Mouse (Mus musculus): ENCODE measurements around the gene Sumf1. TPM values are rescaled to one million over a fixed set of nuclear protein-coding genes. Genes with fewer than 3 reads are reported as not detected.

The Sumf1 gene
- polyA plus RNA-seq, 1 experiment from 2014 or later, result 24.7 TPM

DNA sequence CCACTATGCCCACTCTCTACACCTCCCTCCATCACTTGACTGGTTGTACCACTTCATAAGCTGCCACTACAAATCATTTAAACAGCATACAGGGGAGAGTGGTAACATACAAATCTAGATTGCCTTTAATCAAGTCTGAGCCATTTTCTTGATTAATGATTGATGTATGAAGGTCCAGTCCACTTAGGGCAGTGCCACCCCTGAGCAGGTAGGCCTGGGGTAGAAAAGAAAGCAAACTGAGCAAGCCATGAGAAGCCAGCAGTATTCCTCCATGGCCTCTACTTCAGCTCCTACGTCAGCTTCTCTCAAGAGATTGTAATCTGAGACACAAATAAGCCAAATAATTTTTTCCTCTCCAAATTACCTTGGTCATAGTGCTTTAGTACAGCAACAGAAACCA lies 94.1 kb downstream of the Sumf1 start:
- no peak overlapping the region for H3K27ac ChIP-seq (replicated peaks)
- H3K9me3 ChIP-seq (replicated peaks), result no peaks in the 10 kb centered on the region
- H3K36me3 ChIP-seq, result no peaks in the 10 kb centered on the region
- H3K27me3 ChIP-seq, result no peaks in the 10 kb centered on the region
- WGBS, result 71% methylated on average over 1 of the region's 1 CpGs
- H3K4me3 ChIP-seq (replicated peaks), result no peak overlapping the region
- ATAC-seq (ENCODE audit: insufficient number of reproducible peaks, low FRiP score, low TSS enrichment, low read depth), result no peak
- H3K4me2 ChIP-seq (replicated peaks), result no peak overlapping the region
- 0 out of 2 replicates have a peak, but pooled peaks cover 8% of the 10 kb centered on the region for H3K4me1 ChIP-seq
- no peak overlapping the region for H3K9ac ChIP-seq

DNA sequence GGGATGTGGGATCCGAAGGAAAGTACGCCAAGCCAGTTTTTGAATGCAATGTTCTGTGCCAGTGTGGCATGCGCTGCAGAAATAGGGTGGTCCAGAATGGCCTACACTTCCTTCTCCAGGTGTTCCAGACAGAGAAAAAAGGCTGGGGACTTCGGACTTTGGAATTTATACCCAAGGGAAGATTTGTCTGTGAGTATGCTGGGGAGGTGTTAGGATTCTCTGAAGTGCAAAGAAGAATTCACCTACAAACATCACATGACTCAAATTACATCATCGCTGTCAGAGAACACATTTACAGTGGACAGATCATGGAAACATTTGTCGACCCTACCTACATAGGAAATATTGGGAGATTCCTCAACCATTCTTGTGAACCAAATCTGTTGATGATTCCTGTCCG lies 109.5 kb downstream of the Sumf1 start:
- Histone ChIP-seq H3K27me3 (no peaks in the 10 kb centered on the region), H3K9me3 (replicated peaks) (no peaks in the 10 kb centered on the region), H3K9ac (no peak overlapping the region), H3K4me1 (no peaks in the 10 kb centered on the region), H3K4me2 (replicated peaks) (no peak overlapping the region), H3K4me3 (replicated peaks) (no peak overlapping the region), H3K27ac (replicated peaks) (no peak overlapping the region), H3K36me3 (peaks cover 9% of the 10 kb centered on the region; the same call in 1 of the 2 replicates)
- 93% methylated on average over 7 of the region's 7 CpGs for WGBS
- ATAC-seq (ENCODE audit: insufficient number of reproducible peaks, low FRiP score, low TSS enrichment, low read depth), result no peak

DNA sequence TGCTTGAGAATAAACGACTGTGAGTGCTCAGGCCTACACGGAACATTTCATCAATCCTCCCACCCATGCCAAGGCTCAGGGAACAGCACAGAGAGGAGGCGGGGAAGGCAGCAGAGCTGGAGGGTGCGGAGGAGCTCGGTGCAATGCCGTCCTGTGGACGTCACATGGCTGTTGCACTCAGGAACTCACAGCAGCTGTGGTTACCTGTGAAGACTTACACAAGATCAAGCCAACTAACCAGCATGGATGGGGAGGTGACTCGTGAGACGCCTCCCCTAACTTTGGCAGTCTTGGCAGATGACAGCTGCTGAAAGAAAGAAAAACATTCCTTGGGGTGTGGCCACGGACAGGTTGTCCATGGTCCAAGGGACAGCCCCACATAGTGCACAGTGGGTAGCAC lies 110.8 kb downstream of the Sumf1 start:
- no peak overlapping the region for H3K4me2 ChIP-seq (replicated peaks)
- ATAC-seq (ENCODE audit: insufficient number of reproducible peaks, low FRiP score, low TSS enrichment, low read depth), result no peak
- H3K4me3 ChIP-seq (replicated peaks), result no peak overlapping the region
- no peaks in the 10 kb centered on the region for H3K4me1 ChIP-seq
- H3K9ac ChIP-seq, result no peak overlapping the region
- H3K27me3 ChIP-seq, result no peaks in the 10 kb centered on the region
- no peak overlapping the region for H3K27ac ChIP-seq (replicated peaks)
- H3K36me3 ChIP-seq, result peaks cover 9% of the 10 kb centered on the region; the same call in 1 of the 2 replicates
- no peaks in the 10 kb centered on the region for H3K9me3 ChIP-seq (replicated peaks)
- 90% methylated on average over 10 of the region's 10 CpGs for WGBS

DNA sequence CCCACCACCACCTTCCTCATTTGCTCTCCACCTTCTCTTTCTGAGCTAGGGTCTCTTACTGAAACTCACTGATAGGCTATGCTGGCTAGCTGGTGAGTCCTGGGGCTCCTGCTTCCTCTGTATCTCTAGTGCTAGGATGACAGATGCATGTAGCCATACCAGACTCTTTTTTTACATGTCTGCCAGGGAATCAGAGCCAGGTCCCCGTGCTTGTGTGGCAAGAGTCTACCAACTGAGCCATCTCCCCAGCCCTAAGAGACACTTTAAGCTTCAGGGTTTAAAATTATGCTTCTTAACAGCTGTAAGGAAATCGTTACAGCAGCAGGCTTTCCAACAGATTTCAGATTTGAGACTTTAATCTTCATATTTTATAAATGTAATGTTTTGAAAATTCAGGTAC lies 111.5 kb downstream of the Sumf1 start:
- H3K4me3 ChIP-seq (replicated peaks), result no peak overlapping the region
- no peak overlapping the region for H3K4me2 ChIP-seq (replicated peaks)
- H3K4me1 ChIP-seq, result no peaks in the 10 kb centered on the region
- no peak overlapping the region for H3K27ac ChIP-seq (replicated peaks)
- 84% methylated on average over 2 of the region's 2 CpGs for WGBS
- H3K36me3 ChIP-seq, result peaks cover 9% of the 10 kb centered on the region; the same call in 1 of the 2 replicates
- H3K9me3 ChIP-seq (replicated peaks), result no peaks in the 10 kb centered on the region
- no peak for ATAC-seq (ENCODE audit: insufficient number of reproducible peaks, low FRiP score, low TSS enrichment, low read depth)
- H3K27me3 ChIP-seq, result no peaks in the 10 kb centered on the region
- no peak overlapping the region for H3K9ac ChIP-seq

DNA sequence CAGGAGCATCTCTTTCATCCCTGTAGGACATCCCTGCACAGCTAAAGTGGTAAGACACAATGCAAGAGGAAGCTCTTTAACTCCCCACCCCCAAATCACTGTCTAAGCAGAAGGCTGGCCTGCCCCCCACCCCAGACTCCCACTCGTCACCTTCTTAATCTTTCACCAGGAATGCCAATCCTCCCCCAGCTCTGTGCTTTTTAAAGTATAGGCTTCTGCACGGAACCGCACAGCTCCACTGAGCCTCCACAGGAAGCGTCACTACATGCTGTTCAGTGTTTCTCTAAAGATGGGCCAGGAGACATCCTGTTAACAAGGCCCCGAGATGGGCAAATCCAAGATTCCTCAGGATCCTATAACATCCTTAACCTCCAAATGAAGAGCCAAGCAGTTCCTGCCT lies 112.3 kb downstream of the Sumf1 start:
- 78% methylated on average over 5 of the region's 5 CpGs for WGBS
- H3K9me3 ChIP-seq (replicated peaks), result no peaks in the 10 kb centered on the region

DNA sequence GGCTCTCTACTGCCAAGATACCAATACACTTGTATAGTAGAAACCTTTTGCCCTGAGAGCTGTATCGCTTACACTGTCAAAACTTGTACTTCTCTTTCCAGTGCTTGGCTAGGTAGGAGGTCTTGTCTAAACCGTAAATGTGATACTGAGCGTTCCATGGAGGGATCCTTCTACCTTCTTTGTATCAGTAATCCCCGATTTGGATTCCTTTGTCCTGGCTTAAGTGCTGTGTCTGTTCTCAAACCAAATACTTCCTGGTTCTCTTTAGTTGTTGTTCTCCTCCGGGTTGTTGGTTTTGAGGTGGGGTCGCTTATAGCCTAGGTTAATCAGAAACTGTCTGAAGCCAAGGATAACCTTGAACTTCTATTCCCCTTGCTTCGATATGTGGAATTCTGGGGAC lies 114.4 kb downstream of the Sumf1 start:
- no peak overlapping the region for H3K27ac ChIP-seq (replicated peaks)
- H3K4me3 ChIP-seq (replicated peaks), result no peak overlapping the region
- no peaks in the 10 kb centered on the region for H3K4me1 ChIP-seq
- ATAC-seq (ENCODE audit: insufficient number of reproducible peaks, low FRiP score, low TSS enrichment, low read depth), result no peak
- no peaks in the 10 kb centered on the region for H3K36me3 ChIP-seq
- H3K9ac ChIP-seq, result no peak overlapping the region
- H3K4me2 ChIP-seq (replicated peaks), result no peak overlapping the region
- no peaks in the 10 kb centered on the region for H3K27me3 ChIP-seq
- WGBS, result 90% methylated on average over 7 of the region's 7 CpGs
- no peaks in the 10 kb centered on the region for H3K9me3 ChIP-seq (replicated peaks)

More for the DNA sequence above, 112.3 kb downstream of the Sumf1 start:
- Histone ChIP-seq H3K4me3 (replicated peaks) (no peak overlapping the region), H3K4me1 (no peaks in the 10 kb centered on the region), H3K4me2 (replicated peaks) (no peak overlapping the region), H3K9ac (no peak overlapping the region), H3K27me3 (no peaks in the 10 kb centered on the region), H3K36me3 (peaks cover 9% of the 10 kb centered on the region; the same call in 1 of the 2 replicates), H3K27ac (replicated peaks) (no peak overlapping the region)
- ATAC-seq (ENCODE audit: insufficient number of reproducible peaks, low FRiP score, low TSS enrichment, low read depth), result no peak

DNA sequence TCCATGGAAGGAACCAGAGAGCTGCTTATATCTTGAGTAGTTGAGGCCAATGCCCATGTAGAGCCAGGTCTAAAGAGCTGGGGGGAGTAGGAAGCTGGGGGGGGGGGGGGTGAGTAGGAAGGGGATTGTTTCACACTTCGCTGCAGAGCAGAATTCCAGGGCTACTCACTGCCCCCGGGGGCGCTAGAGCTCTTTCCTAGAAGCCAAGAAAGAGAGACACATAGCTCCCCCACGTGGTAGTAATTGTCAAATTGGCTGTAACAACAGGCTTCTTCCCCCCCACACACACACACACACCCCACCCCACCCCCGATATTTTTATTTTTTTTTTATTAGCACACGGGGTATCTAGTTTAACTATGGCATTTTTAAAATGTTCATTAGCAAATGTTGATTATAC lies 119.8 kb downstream of the Sumf1 start:
- Histone ChIP-seq H3K9ac (0 out of 2 replicates have a peak overlapping the region, but pooled peaks have one; percentile 26), H3K9me3 (replicated peaks) (no peaks in the 10 kb centered on the region), H3K27ac (replicated peaks) (peak overlapping the region; percentile 95), H3K4me3 (replicated peaks) (peak overlapping the region; percentile 61), H3K36me3 (no peaks in the 10 kb centered on the region), H3K27me3 (no peaks in the 10 kb centered on the region), H3K4me2 (replicated peaks) (peak overlapping the region; percentile 67), H3K4me1 (no peaks in the 10 kb centered on the region)
- ATAC-seq (ENCODE audit: insufficient number of reproducible peaks, low FRiP score, low TSS enrichment, low read depth), result peak; percentile 74; the same call in 1 of the 2 replicates
- WGBS, result 7% methylated on average over 6 of the region's 6 CpGs

DNA sequence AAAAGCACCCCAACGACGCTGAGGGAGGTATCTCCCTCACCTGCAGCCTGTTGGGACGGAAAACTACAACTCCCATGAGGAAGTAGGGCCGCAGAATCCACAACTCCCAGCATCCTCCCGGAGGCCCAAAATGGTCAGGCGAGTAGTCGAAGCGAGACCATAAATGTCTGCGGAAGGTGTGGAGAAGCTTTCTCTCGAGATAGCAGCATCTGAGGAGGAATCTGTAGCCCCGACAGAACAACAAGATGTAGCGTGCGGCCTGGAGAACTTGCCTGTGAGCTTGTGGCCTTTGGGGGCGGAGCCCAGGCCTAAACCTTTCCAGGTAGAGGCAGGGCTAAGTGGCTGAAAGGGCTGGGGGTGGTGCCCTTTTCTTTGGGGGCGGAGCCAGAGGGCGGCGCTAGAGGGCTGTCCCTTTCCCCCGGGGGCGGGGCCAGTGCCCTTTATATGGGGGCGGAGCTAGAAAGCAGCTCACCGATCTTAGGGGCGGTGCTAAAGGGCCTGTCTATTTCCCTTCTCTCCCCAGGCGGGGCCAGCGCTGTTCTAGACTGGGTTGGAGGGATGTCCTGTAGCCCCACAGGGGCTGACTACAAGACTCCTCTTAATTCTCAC lies 120.4 kb downstream of the Sumf1 start, which contains the start of gene Setmar:
Gene Setmar, plus strand, starts transcription at position 128 of the 609 bp plus-strand sequence.
- H3K9me3 ChIP-seq (replicated peaks), result no peaks in the 10 kb centered on the region
- no peaks in the 10 kb centered on the region for H3K27me3 ChIP-seq
- no peaks in the 10 kb centered on the region for H3K36me3 ChIP-seq
- peak within 1 kb of the TSS; percentile 58 for H3K9ac ChIP-seq
- under 1% methylated on average over 24 of the region's 24 CpGs for WGBS
- H3K4me2 ChIP-seq (replicated peaks), result peak within 1 kb of the TSS; percentile 67
- ATAC-seq (ENCODE audit: insufficient number of reproducible peaks, low FRiP score, low TSS enrichment, low read depth), result peak; percentile 97
- peak within 1 kb of the TSS; percentile 95 for H3K27ac ChIP-seq (replicated peaks)
- H3K4me1 ChIP-seq, result no peaks in the 10 kb centered on the region
- peak within 1 kb of the TSS; percentile 61 for H3K4me3 ChIP-seq (replicated peaks)

DNA sequence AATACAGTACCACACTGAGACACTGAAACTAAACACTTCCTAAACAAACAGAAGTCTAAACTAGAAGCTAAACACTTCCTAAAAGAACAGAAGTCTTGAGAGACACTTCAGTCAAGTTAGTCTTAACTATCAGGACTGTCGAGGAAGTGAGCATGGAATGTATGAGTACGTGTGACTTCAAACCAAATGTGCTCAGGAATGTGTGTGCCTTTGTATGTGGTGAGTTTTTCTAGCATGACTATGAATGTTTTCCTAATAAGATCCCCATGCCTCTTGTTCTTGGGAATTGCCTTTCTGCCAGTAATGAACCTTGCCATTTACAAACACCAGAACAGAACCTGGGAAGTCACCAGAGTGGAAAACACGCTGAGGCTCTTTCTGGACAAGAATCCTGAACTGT lies 124.3 kb downstream of the Sumf1 start:
- no peak overlapping the region for H3K4me3 ChIP-seq (replicated peaks)
- no peaks in the 10 kb centered on the region for H3K27me3 ChIP-seq
- H3K9me3 ChIP-seq (replicated peaks), result no peaks in the 10 kb centered on the region
- no peak for ATAC-seq (ENCODE audit: insufficient number of reproducible peaks, low FRiP score, low TSS enrichment, low read depth)
- H3K9ac ChIP-seq, result no peak overlapping the region
- no peaks in the 10 kb centered on the region for H3K4me1 ChIP-seq
- H3K4me2 ChIP-seq (replicated peaks), result no peak overlapping the region
- H3K36me3 ChIP-seq, result no peaks in the 10 kb centered on the region
- no peak overlapping the region for H3K27ac ChIP-seq (replicated peaks)
- 40% methylated on average over 3 of the region's 3 CpGs for WGBS

DNA sequence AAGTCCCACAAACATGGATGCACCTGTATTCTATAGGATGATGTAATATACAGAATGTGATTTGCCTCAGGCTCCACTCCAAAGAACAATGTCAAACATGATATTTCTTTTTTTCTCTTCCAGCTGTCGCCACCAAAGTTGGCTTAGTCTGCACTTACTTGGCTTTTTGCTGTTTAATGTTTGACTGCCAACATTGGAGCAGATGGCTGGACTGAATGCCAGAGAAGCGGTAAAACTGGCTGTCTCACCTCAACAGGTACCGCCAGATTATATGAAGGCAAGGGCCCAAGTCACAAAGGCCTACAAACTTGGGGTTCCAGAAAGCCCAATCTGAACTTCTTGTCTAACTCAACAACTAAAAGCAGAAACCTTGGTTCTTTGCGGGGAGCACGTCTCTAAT lies 127.3 kb downstream of the Sumf1 start:
- Histone ChIP-seq H3K27ac (replicated peaks) (no peak overlapping the region), H3K4me2 (replicated peaks) (no peak overlapping the region), H3K4me3 (replicated peaks) (no peak overlapping the region), H3K9ac (no peak overlapping the region), H3K27me3 (no peaks in the 10 kb centered on the region), H3K9me3 (replicated peaks) (no peaks in the 10 kb centered on the region), H3K4me1 (no peaks in the 10 kb centered on the region), H3K36me3 (no peaks in the 10 kb centered on the region)
- ATAC-seq (ENCODE audit: insufficient number of reproducible peaks, low FRiP score, low TSS enrichment, low read depth), result no peak
- 72% methylated on average over 5 of the region's 5 CpGs for WGBS

DNA sequence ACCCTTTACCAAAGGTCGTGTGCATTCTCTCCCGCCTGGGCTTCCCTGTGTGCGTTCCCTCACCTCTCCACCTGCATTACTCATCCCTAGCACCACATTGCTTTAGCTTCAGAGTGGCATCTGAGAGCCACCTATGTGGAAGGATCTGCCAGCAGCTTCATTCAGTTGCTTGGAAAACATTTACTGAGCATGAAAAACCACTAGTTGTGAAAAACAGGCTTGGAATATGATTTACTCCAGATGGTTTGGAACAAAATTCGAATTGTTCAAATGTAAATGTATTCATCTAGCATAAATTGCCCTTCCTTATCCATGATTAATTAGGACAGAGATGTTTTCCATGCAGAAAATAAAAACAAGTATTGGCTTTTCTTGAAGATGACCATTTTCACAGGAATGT lies 128.0 kb downstream of the Sumf1 start:
- WGBS, result 55% methylated on average over 4 of the region's 4 CpGs

More for the DNA sequence above, 128.0 kb downstream of the Sumf1 start:
- no peak overlapping the region for H3K4me3 ChIP-seq (replicated peaks)
- no peak overlapping the region for H3K9ac ChIP-seq
- H3K27me3 ChIP-seq, result no peaks in the 10 kb centered on the region
- H3K27ac ChIP-seq (replicated peaks), result no peak overlapping the region; the same call in 1 of the 2 replicates
- H3K36me3 ChIP-seq, result no peaks in the 10 kb centered on the region
- H3K4me2 ChIP-seq (replicated peaks), result no peak overlapping the region
- H3K9me3 ChIP-seq (replicated peaks), result no peaks in the 10 kb centered on the region
- ATAC-seq (ENCODE audit: insufficient number of reproducible peaks, low FRiP score, low TSS enrichment, low read depth), result no peak
- no peaks in the 10 kb centered on the region for H3K4me1 ChIP-seq
